Mouse (Mus musculus): ENCODE measurements around the gene Il23a. TPM values are rescaled to one million over a fixed set of nuclear protein-coding genes. Genes with fewer than 3 reads are reported as not detected.

Il23a gene
- polyA plus RNA-seq, 1 experiment from 2014 or later = 0.28 TPM

- Histone ChIP-seq H3K9me3 (ENCODE audit: control insufficient read depth, low read length) (no peaks in the 10 kb centered on the region), H3K9ac (peak overlapping the region; percentile 82), H3K27me3 (ENCODE audit: control insufficient read depth, insufficient read depth, low read length) (no peaks in the 10 kb centered on the region), H3K4me2 (replicated peaks) (peak overlapping the region; percentile 74), H3K4me3 (replicated peaks; ENCODE audit: low read length) (peak overlapping the region; percentile 67), H3K36me3 (replicated peaks; ENCODE audit: control insufficient read depth, insufficient read depth) (peaks cover 56% of the 10 kb centered on the region), H3K27ac (peak overlapping the region; percentile 93; the same call in 1 of the 2 replicates), H3K4me1 (replicated peaks; ENCODE audit: control insufficient read depth, insufficient read depth, low read length) (peaks cover 19% of the 10 kb centered on the region)
- 61% methylated on average over 12 of the region's 12 CpGs for WGBS
- DNase-seq (ENCODE audit: low spot score) (no peak), ATAC-seq (ENCODE audit: low FRiP score) (no peak)
Observed at GRCm38 (mm10) chr10:128321641-128322040, 23.1 kb upstream of the Il23a start.

GRCm38 (mm10) chr10:128315578-128315977, 17.0 kb upstream of the Il23a start:
- DNase-seq (ENCODE audit: low spot score) = no peak
- H3K27me3 ChIP-seq (ENCODE audit: control insufficient read depth, insufficient read depth, low read length) = no peaks in the 10 kb centered on the region
- no peak overlapping the region for H3K27ac ChIP-seq
- no peak overlapping the region for H3K9ac ChIP-seq
- H3K36me3 ChIP-seq (replicated peaks; ENCODE audit: control insufficient read depth, insufficient read depth) = peaks cover 97% of the 10 kb centered on the region
- H3K4me2 ChIP-seq (replicated peaks) = no peak overlapping the region
- no peaks in the 10 kb centered on the region for H3K4me1 ChIP-seq (replicated peaks; ENCODE audit: control insufficient read depth, insufficient read depth, low read length)
- ATAC-seq (ENCODE audit: low FRiP score) = no peak
- no peaks in the 10 kb centered on the region for H3K9me3 ChIP-seq (ENCODE audit: control insufficient read depth, low read length)
- 95% methylated on average over 8 of the region's 8 CpGs for WGBS
- H3K4me3 ChIP-seq (replicated peaks; ENCODE audit: low read length) = no peak overlapping the region

GRCm38 (mm10) chr10:128310902-128311301, 12.3 kb upstream of the Il23a start:
- Histone ChIP-seq H3K4me3 (replicated peaks; ENCODE audit: low read length) (no peak overlapping the region), H3K4me2 (replicated peaks) (no peak overlapping the region), H3K4me1 (replicated peaks; ENCODE audit: control insufficient read depth, insufficient read depth, low read length) (no peaks in the 10 kb centered on the region), H3K36me3 (replicated peaks; ENCODE audit: control insufficient read depth, insufficient read depth) (peaks cover 75% of the 10 kb centered on the region), H3K27me3 (ENCODE audit: control insufficient read depth, insufficient read depth, low read length) (no peaks in the 10 kb centered on the region), H3K9ac (no peak overlapping the region), H3K9me3 (ENCODE audit: control insufficient read depth, low read length) (no peaks in the 10 kb centered on the region), H3K27ac (no peak overlapping the region)
- ATAC-seq (ENCODE audit: low FRiP score) (no peak), DNase-seq (ENCODE audit: low spot score) (no peak)
- 92% methylated on average over 4 of the region's 4 CpGs for WGBS

- Histone ChIP-seq H3K9me3 (ENCODE audit: control insufficient read depth, low read length) (no peaks in the 10 kb centered on the region), H3K27ac (no peak overlapping the region; the same call in 1 of the 2 replicates), H3K27me3 (ENCODE audit: control insufficient read depth, insufficient read depth, low read length) (no peaks in the 10 kb centered on the region), H3K4me1 (replicated peaks; ENCODE audit: control insufficient read depth, insufficient read depth, low read length) (no peaks in the 10 kb centered on the region), H3K4me3 (replicated peaks; ENCODE audit: low read length) (no peak overlapping the region), H3K36me3 (replicated peaks; ENCODE audit: control insufficient read depth, insufficient read depth) (peaks cover 68% of the 10 kb centered on the region), H3K4me2 (replicated peaks) (no peak overlapping the region), H3K9ac (no peak overlapping the region)
- DNase-seq (ENCODE audit: low spot score) = no peak
- no peak for ATAC-seq (ENCODE audit: low FRiP score)
- WGBS = 49% methylated on average over 11 of the region's 11 CpGs
Observed at GRCm38 (mm10) chr10:128310177-128310576, 11.6 kb upstream of the Il23a start.

GRCm38 (mm10) chr10:128309654-128310053, 11.1 kb upstream of the Il23a start:
- no peak for DNase-seq (ENCODE audit: low spot score)
- no peak overlapping the region for H3K4me2 ChIP-seq (replicated peaks)
- peaks cover 2% of the 10 kb centered on the region; the same call in 1 of the 2 replicates for H3K4me1 ChIP-seq (replicated peaks; ENCODE audit: control insufficient read depth, insufficient read depth, low read length)
- H3K36me3 ChIP-seq (replicated peaks; ENCODE audit: control insufficient read depth, insufficient read depth) = peaks cover 63% of the 10 kb centered on the region
- no peaks in the 10 kb centered on the region for H3K9me3 ChIP-seq (ENCODE audit: control insufficient read depth, low read length)
- H3K27ac ChIP-seq = no peak overlapping the region
- 86% methylated on average over 7 of the region's 7 CpGs for WGBS
- ATAC-seq (ENCODE audit: low FRiP score) = no peak
- H3K27me3 ChIP-seq (ENCODE audit: control insufficient read depth, insufficient read depth, low read length) = no peaks in the 10 kb centered on the region
- H3K9ac ChIP-seq = no peak overlapping the region
- H3K4me3 ChIP-seq (replicated peaks; ENCODE audit: low read length) = no peak overlapping the region

GRCm38 (mm10) chr10:128303126-128304021, 4.8 kb upstream of the Il23a start, which contains the start of gene Pan2:
Gene Pan2 (plus strand): TSS chr10:128303335.
- Histone ChIP-seq H3K27me3 (ENCODE audit: control insufficient read depth, insufficient read depth, low read length) (no peaks in the 10 kb centered on the region), H3K4me1 (replicated peaks; ENCODE audit: control insufficient read depth, insufficient read depth, low read length) (peaks cover 18% of the 10 kb centered on the region), H3K9ac (peak within 1 kb of the TSS; percentile 88), H3K9me3 (ENCODE audit: control insufficient read depth, low read length) (no peaks in the 10 kb centered on the region), H3K36me3 (replicated peaks; ENCODE audit: control insufficient read depth, insufficient read depth) (peaks cover 3% of the 10 kb centered on the region; the same call in 1 of the 2 replicates), H3K4me3 (replicated peaks; ENCODE audit: low read length) (peak within 1 kb of the TSS; percentile 57), H3K4me2 (replicated peaks) (peak within 1 kb of the TSS; percentile 68), H3K27ac (peak within 1 kb of the TSS; percentile 98)
- 2% methylated on average over 37 of the region's 37 CpGs for WGBS
- ATAC-seq (ENCODE audit: low FRiP score) = peak; percentile 99
- DNase-seq (ENCODE audit: low spot score) = peak; percentile 99

GRCm38 (mm10) chr10:128302785-128303125, 4.2 kb upstream of the Il23a start:
- no peaks in the 10 kb centered on the region for H3K36me3 ChIP-seq (replicated peaks; ENCODE audit: control insufficient read depth, insufficient read depth)
- H3K27ac ChIP-seq = peak overlapping the region; percentile 98
- no peak for DNase-seq (ENCODE audit: low spot score)
- peaks cover 18% of the 10 kb centered on the region for H3K4me1 ChIP-seq (replicated peaks; ENCODE audit: control insufficient read depth, insufficient read depth, low read length)
- no peaks in the 10 kb centered on the region for H3K9me3 ChIP-seq (ENCODE audit: control insufficient read depth, low read length)
- H3K4me3 ChIP-seq (replicated peaks; ENCODE audit: low read length) = peak overlapping the region; percentile 57
- under 1% methylated on average over 9 of the region's 9 CpGs for WGBS
- peak overlapping the region; percentile 68 for H3K4me2 ChIP-seq (replicated peaks)
- peak overlapping the region; percentile 88 for H3K9ac ChIP-seq
- H3K27me3 ChIP-seq (ENCODE audit: control insufficient read depth, insufficient read depth, low read length) = no peaks in the 10 kb centered on the region
- peak; percentile 29 for ATAC-seq (ENCODE audit: low FRiP score)

GRCm38 (mm10) chr10:128302357-128302756, 3.8 kb upstream of the Il23a start:
- no peaks in the 10 kb centered on the region for H3K36me3 ChIP-seq (replicated peaks; ENCODE audit: control insufficient read depth, insufficient read depth)
- ATAC-seq (ENCODE audit: low FRiP score) (no peak), DNase-seq (ENCODE audit: low spot score) (no peak)
- H3K9ac ChIP-seq = peak overlapping the region; percentile 88
- WGBS = 37% methylated on average over 3 of the region's 3 CpGs
- H3K4me1 ChIP-seq (replicated peaks; ENCODE audit: control insufficient read depth, insufficient read depth, low read length) = peaks cover 18% of the 10 kb centered on the region
- H3K27me3 ChIP-seq (ENCODE audit: control insufficient read depth, insufficient read depth, low read length) = no peaks in the 10 kb centered on the region
- no peaks in the 10 kb centered on the region for H3K9me3 ChIP-seq (ENCODE audit: control insufficient read depth, low read length)
- peak overlapping the region; percentile 57 for H3K4me3 ChIP-seq (replicated peaks; ENCODE audit: low read length)
- peak overlapping the region; percentile 98 for H3K27ac ChIP-seq
- H3K4me2 ChIP-seq (replicated peaks) = peak overlapping the region; percentile 68

- Histone ChIP-seq H3K9ac (no peak overlapping the region), H3K27ac (no peak overlapping the region), H3K4me3 (replicated peaks; ENCODE audit: low read length) (no peak overlapping the region), H3K4me1 (replicated peaks; ENCODE audit: control insufficient read depth, insufficient read depth, low read length) (0 out of 2 replicates have a peak, but pooled peaks cover 5% of the 10 kb centered on the region), H3K4me2 (replicated peaks) (no peak overlapping the region), H3K36me3 (replicated peaks; ENCODE audit: control insufficient read depth, insufficient read depth) (no peaks in the 10 kb centered on the region), H3K27me3 (ENCODE audit: control insufficient read depth, insufficient read depth, low read length) (no peaks in the 10 kb centered on the region), H3K9me3 (ENCODE audit: control insufficient read depth, low read length) (no peaks in the 10 kb centered on the region)
- DNase-seq (ENCODE audit: low spot score) = no peak
- WGBS = 79% methylated on average over 6 of the region's 6 CpGs
- no peak for ATAC-seq (ENCODE audit: low FRiP score)
Observed at GRCm38 (mm10) chr10:128298243-128298642, 309 bp downstream of the Il23a start.
